Mouse (Mus musculus) lung, embryonic 14.5 days (tissue): ENCODE results near the gene Gm37240. TPM values are rescaled to one million over a fixed set of nuclear protein-coding genes. Genes with fewer than 3 reads are reported as not detected.

Experiments used
- ATAC-seq: fragments of 200-750 bp; cut with Nextera tagmentation; 2 replicates; pipeline ENCODE4 v1.8.0; 2017; ENCODE audit warnings: mild to moderate bottlenecking, moderate TSS enrichment, moderate library complexity; ENCODE audit not compliant: insufficient read depth
- DNase-seq: peaks from one replicate; pipeline ENCODE4 v3.0.0-alpha.2; 2015
- H3K27ac ChIP-seq: fragments of 300-500 bp; sonication (generic); 2 replicates; pipeline ENCODE4 v1.5.1; 2014; ENCODE audit warnings: low read depth, mild to moderate bottlenecking, moderate library complexity
- H3K27me3 ChIP-seq: fragments of 300-500 bp; sonication (generic); 2 replicates; pipeline ENCODE4 v1.6.1; 2014; ENCODE audit warnings: low read length, control low read depth; ENCODE audit not compliant: insufficient read depth
- H3K36me3 ChIP-seq: fragments of 300-500 bp; sonication (generic); 2 replicates; pipeline ENCODE4 v1.6.1; 2014; ENCODE audit warnings: control low read depth; ENCODE audit not compliant: insufficient read depth
- H3K4me1 ChIP-seq: fragments of 300-500 bp; sonication (generic); 2 replicates; pipeline ENCODE4 v1.6.1; 2014; ENCODE audit warnings: antibody characterized with exemption, control low read depth; ENCODE audit not compliant: insufficient read depth
- H3K4me2 ChIP-seq: fragments of 300-500 bp; sonication (generic); 2 replicates; pipeline ENCODE4 v1.6.1; 2014; ENCODE audit warnings: mild to moderate bottlenecking
- H3K4me3 ChIP-seq: fragments of 300-500 bp; sonication (generic); 2 replicates; pipeline ENCODE4 v1.5.1; 2014; ENCODE audit warnings: low read depth, low read length
- H3K9ac ChIP-seq: fragments of 300-500 bp; sonication (generic); 2 replicates; pipeline ENCODE4 v1.6.1; 2014
- H3K9me3 ChIP-seq: fragments of 300-500 bp; sonication (generic); 2 replicates; pipeline ENCODE4 v1.6.1; 2016; ENCODE audit warnings: low read depth, low read length, control low read depth
- CTCF ChIP-seq: IDR thresholded peaks from 2 replicates; pipeline ENCODE4 v1.5.1; 2016; ENCODE audit warnings: antibody characterized with exemption, low read depth
- WGBS: fragments of 180-500 bp; shearing (Covaris S2); extraction: QIAGEN DNeasy Blood & Tissue Kit; methylation state at CpG from one replicate; pipeline ENCODE4 v1.1.7; 2014; 5-methylcytosine and 5-hydroxymethylcytosine counted together
- polyA plus RNA-seq: library from polyadenylated mRNA; unstranded; fragments of >200 nt; fragmentation: Nextera tagmentation; extraction: Ambion mirVana; gene quantifications from 2 replicates; pipeline ENCODE4 v1.2.1, GENCODE M21; 2014

Gene Gm37240
- polyA plus RNA-seq, 1 experiment from 2014 or later: 4.5 TPM

- WGBS: 79% methylated on average over 8 of the region's 8 CpGs
- H3K27ac ChIP-seq: no peak overlapping the region
Observed at GRCm38 (mm10) chr3:85685271-85685670, 202.0 kb downstream of the Gm37240 start.

GRCm38 (mm10) chr3:85683618-85684017 lies 203.7 kb downstream of the Gm37240 start:
- WGBS: 79% methylated on average over 5 of the region's 5 CpGs
- no peaks in the 10 kb centered on the region for H3K36me3 ChIP-seq
- ATAC-seq: no peak

More at GRCm38 (mm10) chr3:85685271-85685670, 202.0 kb downstream of the Gm37240 start:
- no peak for TF ChIP-seq CTCF
- H3K9me3 ChIP-seq: no peaks in the 10 kb centered on the region
- no peaks in the 10 kb centered on the region for H3K4me1 ChIP-seq
- H3K4me3 ChIP-seq: no peak overlapping the region
- no peak overlapping the region for H3K4me2 ChIP-seq
- H3K27me3 ChIP-seq: no peaks in the 10 kb centered on the region
- ATAC-seq (no peak), DNase-seq (no peak)
- H3K9ac ChIP-seq: no peak overlapping the region
- H3K36me3 ChIP-seq: no peaks in the 10 kb centered on the region

GRCm38 (mm10) chr3:85681136-85681535 lies 206.2 kb downstream of the Gm37240 start:
- H3K4me3 ChIP-seq: no peak overlapping the region
- H3K36me3 ChIP-seq: no peaks in the 10 kb centered on the region
- no peak for DNase-seq
- TF ChIP-seq CTCF: no peak
- no peaks in the 10 kb centered on the region for H3K4me1 ChIP-seq
- H3K9me3 ChIP-seq: no peaks in the 10 kb centered on the region
- H3K9ac ChIP-seq: no peak overlapping the region
- no peak overlapping the region for H3K4me2 ChIP-seq
- H3K27ac ChIP-seq: no peak overlapping the region
- WGBS: 82% methylated on average over 7 of the region's 7 CpGs
- H3K27me3 ChIP-seq: no peaks in the 10 kb centered on the region
- ATAC-seq: no peak

More at GRCm38 (mm10) chr3:85683618-85684017, 203.7 kb downstream of the Gm37240 start:
- Histone ChIP-seq H3K9ac (no peak overlapping the region), H3K4me1 (no peaks in the 10 kb centered on the region), H3K9me3 (no peaks in the 10 kb centered on the region), H3K27ac (no peak overlapping the region), H3K4me2 (no peak overlapping the region), H3K4me3 (no peak overlapping the region), H3K27me3 (no peaks in the 10 kb centered on the region)
- DNase-seq: no peak
- no peak for TF ChIP-seq CTCF

- H3K27me3 ChIP-seq: no peaks in the 10 kb centered on the region
- H3K36me3 ChIP-seq: no peaks in the 10 kb centered on the region
- H3K9ac ChIP-seq: no peak overlapping the region
- no peak overlapping the region for H3K27ac ChIP-seq
- no peak for DNase-seq
- no peak for TF ChIP-seq CTCF
- WGBS: 86% methylated on average over 5 of the region's 5 CpGs
- ATAC-seq: no peak
- no peak overlapping the region for H3K4me2 ChIP-seq
- H3K4me3 ChIP-seq: no peak overlapping the region
- no peaks in the 10 kb centered on the region for H3K9me3 ChIP-seq
- H3K4me1 ChIP-seq: no peaks in the 10 kb centered on the region
Observed at GRCm38 (mm10) chr3:85679960-85680359, 207.4 kb downstream of the Gm37240 start.

- DNase-seq: no peak
- Histone ChIP-seq H3K27ac (no peak overlapping the region), H3K4me3 (no peak overlapping the region), H3K27me3 (no peaks in the 10 kb centered on the region), H3K4me1 (no peaks in the 10 kb centered on the region), H3K9ac (no peak overlapping the region), H3K9me3 (no peaks in the 10 kb centered on the region), H3K4me2 (no peak overlapping the region), H3K36me3 (no peaks in the 10 kb centered on the region)
- no peak for ATAC-seq
- WGBS: 65% methylated on average over 8 of the region's 8 CpGs
- TF ChIP-seq CTCF: no peak
Observed at GRCm38 (mm10) chr3:85679312-85679933, 207.9 kb downstream of the Gm37240 start.

- no peaks in the 10 kb centered on the region for H3K9me3 ChIP-seq
- no peaks in the 10 kb centered on the region for H3K27me3 ChIP-seq
- H3K9ac ChIP-seq: no peak overlapping the region
- no peak for TF ChIP-seq CTCF
- H3K27ac ChIP-seq: no peak overlapping the region
- no peak overlapping the region for H3K4me2 ChIP-seq
- H3K4me1 ChIP-seq: no peaks in the 10 kb centered on the region
- no peak overlapping the region for H3K4me3 ChIP-seq
- ATAC-seq (no peak), DNase-seq (no peak)
- WGBS: 68% methylated on average over 3 of the region's 3 CpGs
- H3K36me3 ChIP-seq: no peaks in the 10 kb centered on the region
Observed at GRCm38 (mm10) chr3:85677952-85678351, 209.4 kb downstream of the Gm37240 start.

- H3K36me3 ChIP-seq: no peaks in the 10 kb centered on the region
- H3K9ac ChIP-seq: no peak overlapping the region
- DNase-seq (no peak), ATAC-seq (no peak)
- no peaks in the 10 kb centered on the region for H3K4me1 ChIP-seq
- no peak overlapping the region for H3K4me2 ChIP-seq
- 60% methylated on average over 8 of the region's 8 CpGs for WGBS
- no peak overlapping the region for H3K4me3 ChIP-seq
- H3K27ac ChIP-seq: no peak overlapping the region
- no peak for TF ChIP-seq CTCF
- no peaks in the 10 kb centered on the region for H3K27me3 ChIP-seq
- no peaks in the 10 kb centered on the region for H3K9me3 ChIP-seq
Observed at GRCm38 (mm10) chr3:85677133-85677532, 210.2 kb downstream of the Gm37240 start.
